Mouse (Mus musculus) heart, postnatal 0 days (tissue): ENCODE measurements around the gene Gpr26.

ENCODE experiments used
- CTCF ChIP-seq: IDR thresholded peaks from 2 replicates; pipeline ENCODE4 v1.5.1; 2016; ENCODE audit warnings: antibody characterized with exemption, control low read depth, low read depth
- EP300 ChIP-seq: IDR thresholded peaks from 2 replicates; pipeline ENCODE4 v1.6.1; 2016; ENCODE audit warnings: antibody characterized with exemption, low read depth

DNA sequence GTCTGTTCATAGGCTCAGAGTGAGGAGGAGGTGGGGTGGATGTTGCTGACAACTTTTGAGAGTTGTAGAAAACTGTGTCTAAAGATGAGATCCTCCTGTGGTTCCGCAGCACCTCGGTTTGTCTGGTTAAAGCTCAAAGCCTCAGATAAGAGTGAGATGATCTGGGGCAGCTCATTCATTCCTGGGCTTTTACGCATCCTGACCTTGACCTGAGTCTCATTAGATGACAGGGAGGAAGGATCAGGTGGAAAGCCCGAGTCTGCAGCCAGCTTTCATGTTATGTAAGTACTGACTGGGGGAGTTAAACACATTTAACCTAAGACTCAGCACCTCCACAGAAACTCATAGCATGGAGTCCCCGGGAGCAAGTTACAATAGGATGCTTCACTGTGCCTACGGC, 60.4 kb downstream of the Gpr26 start:
- no peak for TF ChIP-seq CTCF
- no peak for TF ChIP-seq EP300
